Mouse (Mus musculus) brain, embryonic 14.5 days (tissue): ENCODE measurements around the gene Cstl1. TPM values are rescaled to one million over a fixed set of nuclear protein-coding genes. Genes with fewer than 3 reads are reported as not detected.

Experiments
- DNase-seq: peaks from one replicate; pipeline ENCODE4 v3.0.0-alpha.2; 2011; ENCODE audit warnings: low read depth
- CTCF ChIP-seq: fragments of 200-500 bp; IDR thresholded peaks from 2 replicates; pipeline ENCODE4 v1.5.1; 2012; ENCODE audit warnings: inconsistent platforms, mild to moderate bottlenecking, moderate library complexity, borderline replicate concordance; ENCODE audit not compliant: insufficient read depth, insufficient read length; ENCODE audit errors: extremely low read depth
- POLR2A ChIP-seq: fragments of 200-500 bp; IDR thresholded peaks from 2 replicates; pipeline ENCODE4 v1.6.1; 2012; ENCODE audit warnings: mild to moderate bottlenecking, inconsistent platforms, borderline replicate concordance; ENCODE audit not compliant: poor library complexity, insufficient read depth, insufficient read length, severe bottlenecking; ENCODE audit errors: extremely low read depth
- polyA plus RNA-seq: library from polyadenylated mRNA; depleted of rRNA; stranded (reverse); fragments of >200 nt; gene quantifications from 2 replicates; pipeline ENCODE4 v1.2.3, GENCODE M21; 2012; rRNA removed

Gene Cstl1
- polyA plus RNA-seq = not detected in 2 replicates

DNA sequence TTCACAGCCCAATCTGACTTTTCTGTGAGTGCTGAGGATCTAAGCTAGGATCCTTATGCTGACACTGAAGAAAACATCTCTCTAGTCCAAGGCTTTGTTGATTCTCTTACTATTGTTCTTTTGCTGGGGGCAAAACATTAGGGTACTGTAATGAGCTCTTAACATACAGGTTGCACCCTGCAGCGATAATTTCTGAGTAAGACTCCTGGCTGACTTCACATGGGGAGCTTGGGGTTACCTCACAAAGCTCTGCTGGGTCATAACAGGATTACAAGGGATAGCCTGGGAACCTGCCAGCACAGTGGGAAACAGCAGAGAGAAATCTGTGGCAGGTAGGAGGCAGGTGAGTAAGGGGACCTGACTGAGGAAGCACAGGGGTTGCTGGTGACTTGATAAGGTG lies at the start of gene Cstl1:
Gene Cstl1 (plus strand): TSS at position 301 of the 400 bp plus-strand sequence.
- DNase-seq = no peak
- TF ChIP-seq POLR2A (no peak), CTCF (no peak)

GRCm38 (mm10) chr2:148706409-148707201 lies 43.6 kb upstream of the Cstl1 start:
- DNase-seq = peak; percentile 65

GRCm38 (mm10) chr2:148707202-148707530 lies 43.0 kb upstream of the Cstl1 start:
- peak; percentile 5 for DNase-seq
- no peak for TF ChIP-seq POLR2A
- TF ChIP-seq CTCF = no peak

More at GRCm38 (mm10) chr2:148706409-148707201, 43.6 kb upstream of the Cstl1 start:
- TF ChIP-seq CTCF = peak; percentile 28; the same call in 1 of the 2 replicates
- no peak for TF ChIP-seq POLR2A

DNA sequence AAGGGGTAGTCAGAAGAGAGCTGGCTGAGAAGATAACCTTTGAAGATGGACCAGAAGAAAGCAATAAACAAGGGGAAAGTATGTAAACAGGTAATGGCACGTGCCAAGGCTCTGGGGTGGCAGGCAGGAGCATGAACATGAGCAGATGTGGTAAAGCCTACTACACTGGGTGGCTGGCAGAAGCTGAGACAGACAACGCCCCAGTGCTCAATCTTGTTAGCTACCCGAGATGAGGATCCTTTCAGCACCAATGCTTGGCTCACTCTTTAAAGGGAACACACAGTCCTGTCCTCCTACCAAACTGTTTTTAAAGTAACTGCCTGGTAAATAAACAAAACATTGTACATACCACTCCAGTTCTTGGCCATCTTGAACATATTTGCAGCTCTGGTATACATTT lies 37.8 kb upstream of the Cstl1 start:
- no peak for TF ChIP-seq POLR2A
- TF ChIP-seq CTCF = no peak
- no peak for DNase-seq

DNA sequence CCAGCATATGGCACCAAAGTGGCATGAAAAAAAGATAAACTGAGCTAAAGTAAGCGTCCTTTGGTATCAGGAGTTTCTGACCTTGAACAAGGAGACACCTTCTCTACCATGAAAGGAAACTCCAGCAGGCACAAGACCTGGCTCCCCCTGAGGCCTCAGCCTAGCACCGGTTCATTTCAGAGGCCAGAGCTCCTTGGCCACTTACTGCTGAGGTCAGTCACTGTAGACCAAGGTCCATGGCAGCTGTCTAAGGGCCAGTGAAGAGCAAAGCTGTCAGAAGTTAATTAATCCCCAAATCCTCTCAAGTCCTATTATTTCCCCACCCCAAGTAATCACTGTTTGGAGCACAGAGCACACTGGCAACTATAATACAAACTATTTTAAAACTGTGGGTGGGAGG lies 33.1 kb upstream of the Cstl1 start:
- no peak for DNase-seq
- TF ChIP-seq CTCF = no peak
- no peak for TF ChIP-seq POLR2A

DNA sequence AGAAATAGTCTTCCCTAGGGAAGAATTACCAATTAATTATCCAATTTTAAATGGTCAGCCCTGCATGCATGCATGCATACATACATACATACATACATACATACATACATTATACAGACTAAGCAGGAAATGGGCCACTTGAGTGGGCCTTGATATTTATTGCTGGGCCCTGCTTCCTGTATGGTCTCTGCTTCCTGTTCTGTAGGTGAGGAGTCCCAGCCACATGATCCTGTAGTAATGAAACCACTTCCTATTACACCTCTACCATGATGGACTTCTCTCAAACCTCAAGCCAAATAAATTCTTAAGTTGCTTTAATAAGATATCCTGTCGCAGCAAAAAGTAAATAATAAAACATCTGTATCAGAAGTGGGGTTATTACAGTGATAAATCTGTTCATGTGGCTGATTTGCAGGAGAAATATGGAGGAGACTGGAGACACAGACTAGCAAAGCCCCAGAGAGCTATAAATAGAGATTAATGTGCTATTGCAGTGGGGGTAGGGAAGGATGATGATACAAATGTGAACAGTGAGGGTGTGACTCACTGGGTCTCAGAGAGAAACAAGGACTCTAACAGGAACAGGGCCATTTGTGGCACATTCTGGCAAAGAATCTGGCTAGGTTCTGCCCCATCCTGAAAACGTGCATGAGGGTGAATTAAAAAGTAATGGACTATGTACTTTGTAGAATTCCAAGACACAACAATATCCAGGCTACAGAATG lies 30.7 kb upstream of the Cstl1 start:
- TF ChIP-seq CTCF = no peak
- no peak for TF ChIP-seq POLR2A
- no peak for DNase-seq

- no peak for TF ChIP-seq POLR2A
- no peak for TF ChIP-seq CTCF
- DNase-seq = peak; percentile 44
These were observed 18.4 kb upstream of the Cstl1 start for GRCm38 (mm10) chr2:148731614-148732326.

- TF ChIP-seq CTCF = no peak
- TF ChIP-seq POLR2A = peak; percentile 57; the same call in 1 of the 2 replicates
- peak; percentile 99 for DNase-seq
These were observed 17.7 kb upstream of the Cstl1 start, which contains the start of gene Napb for GRCm38 (mm10) chr2:148732327-148733000. TSS of gene Napb (minus strand) at chr2:148732467.

DNA sequence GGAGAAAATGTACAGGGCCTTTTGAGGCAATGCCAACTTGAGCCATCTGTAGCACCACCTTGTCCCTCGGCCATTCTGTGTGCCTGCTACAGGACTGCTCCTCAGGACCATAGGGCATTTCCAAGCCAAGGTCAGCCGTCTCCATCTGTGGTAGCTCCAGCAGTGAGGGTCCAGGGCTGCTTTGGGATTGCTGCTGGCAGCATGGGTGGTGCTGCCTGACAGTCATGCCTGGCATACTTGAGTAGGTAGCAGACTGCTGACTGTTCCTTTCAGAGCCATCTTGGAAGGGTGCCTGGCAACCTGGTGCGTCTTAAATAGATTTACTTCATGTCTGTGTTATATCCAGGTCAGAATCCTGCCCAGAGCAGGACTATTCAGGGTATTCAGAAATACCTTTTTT lies 7.2 kb upstream of the Cstl1 start:
- peak; percentile 77 for DNase-seq
- TF ChIP-seq POLR2A = no peak

DNA sequence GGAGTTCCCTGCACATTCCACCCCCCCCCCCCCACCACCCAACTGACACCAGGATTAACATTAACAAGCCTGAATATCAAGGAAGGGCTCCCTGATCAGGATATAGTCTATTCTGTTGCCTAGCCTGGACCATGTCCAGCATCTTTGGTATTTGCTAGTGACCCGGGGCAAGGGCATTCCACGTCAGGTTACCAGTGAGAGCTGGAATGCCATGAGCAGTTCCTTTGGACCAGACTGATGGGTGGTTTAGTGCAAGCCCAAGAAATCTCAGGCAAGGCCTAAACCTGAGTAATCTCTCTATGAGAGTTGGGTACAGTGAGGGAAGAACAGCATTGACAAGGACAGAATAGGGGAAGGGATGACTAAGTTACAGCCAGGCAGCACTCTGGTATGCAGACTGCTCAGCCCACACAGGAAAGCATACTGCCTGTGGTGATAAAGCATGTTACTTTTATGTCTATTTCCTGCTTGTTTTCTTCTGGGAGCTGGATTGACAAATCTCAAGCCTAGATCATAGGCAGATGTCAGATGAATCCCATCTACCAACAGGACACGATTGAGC lies 6.2 kb upstream of the Cstl1 start:
- no peak for TF ChIP-seq CTCF
- TF ChIP-seq POLR2A = no peak
- no peak for DNase-seq
